In genomic region chr2:71852161-71852560, GRCm38 (mm10) we compare ENCODE assay signal across 8 mouse cellular contexts. TPM values are rescaled to one million over a fixed set of nuclear protein-coding genes. Genes with fewer than 3 reads are reported as not detected.
DNase-seq lines count a peak whose midpoint lies in the region; ATAC-seq and TF ChIP-seq lines count a peak whose summit lies in the region.
"Not testable (repeated sequence)": the region's sequence is repeated elsewhere in the genome, so short reads cannot be mapped to it uniquely, and the experiment has no call there.

No protein-coding gene starts in this region.

- WGBS in intestine, embryonic 15.5 days: 7% methylated on average over 7 of the region's 8 CpGs

- peak; percentile 71 for ATAC-seq in intestine, embryonic 15.5 days
- peak; percentile 60; the same call in 1 of the 2 replicates for ATAC-seq in megakaryocyte progenitor cell, adult 5-6 weeks (replicated peaks; ENCODE audit: poor library complexity)

- not testable (repeated sequence) for H3K4me3 ChIP-seq in intestine, embryonic 15.5 days (replicated peaks); left cerebral cortex, adult 2 months

- not testable (repeated sequence) for H3K4me1 ChIP-seq in intestine, embryonic 15.5 days (replicated peaks)

- not testable (repeated sequence) for H3K27me3 ChIP-seq in intestine, embryonic 15.5 days (replicated peaks)

- not testable (repeated sequence) for H3K9me3 ChIP-seq in intestine, embryonic 15.5 days

- peak; percentile 23 for DNase-seq in MEL-GATA-1-ER (ENCODE audit: extremely low read depth, low read depth)
- DNase-seq in cerebellum, postnatal 14 days: peak; percentile 72 to 77
- DNase-seq in gastrocnemius, adult 8-10 months (ENCODE audit: low spot score in 2 of 2): peak; percentile 24 to 43
- peak; percentile 30 to 62 for DNase-seq in left cerebral cortex, adult 2 months (ENCODE audit: extremely low spot score in 1 of 2, low spot score in 2 of 2)
- DNase-seq in right cerebral cortex, postnatal 25 days: peak; percentile 42
- peak; percentile 70 for DNase-seq in thymus, postnatal 4 days

- not testable (repeated sequence) for H3K36me3 ChIP-seq in intestine, embryonic 15.5 days

- H3K4me2 ChIP-seq in intestine, embryonic 15.5 days (replicated peaks): not testable (repeated sequence)

- not testable (repeated sequence) for H3K27ac ChIP-seq in intestine, embryonic 15.5 days; left cerebral cortex, adult 2 months

- peak; percentile 48 for TF ChIP-seq CTCF in left cerebral cortex, adult 2 months (IDR thresholded peaks at IDR 0.05)

- intact Hi-C loops in left cerebral cortex, adult 2 months (cut with DNase I): loop anchor here (5.0 kb wide), 1 partner anchor 105 kb away; no protein-coding TSS in a partner anchor

- H3K9ac ChIP-seq in intestine, embryonic 15.5 days: not testable (repeated sequence)

RNA-seq across cellular contexts. Expression of gene Pdk1, which starts 20.9 kb away (rescaled TPM):
- 10 to 100 TPM; 60.8 to 70.6 (median 68.1) TPM for total RNA-seq in gastrocnemius, adult 8-10 months (2022)
- polyA plus RNA-seq in intestine, embryonic 15.5 days (2015; fragmentation: Nextera tagmentation; extraction: Ambion mirVana): 66.8 and 78.3 TPM in 2 replicates
- total RNA-seq in left cerebral cortex, adult 2 months (2021): 10 to 100 TPM; 42.4 to 51.1 TPM
- total RNA-seq in megakaryocyte progenitor cell, adult 5-6 weeks (2015): 25.9 and 26.5 TPM in 2 replicates
- 54.9 and 79.0 TPM in 2 replicates for total RNA-seq in megakaryocyte progenitor cell, adult 5-6 weeks (2017)

Comparison
In these comparisons a context has a peak if more than half of its experiments do, and no peak if none do; other contexts are left out.
1. DNase-seq: peak in every context shown above with its lines; median percentile 74 in cerebellum, postnatal 14 days; 70 in thymus, postnatal 4 days; 46 in left cerebral cortex, adult 2 months; 42 in right cerebral cortex, postnatal 25 days; 34 in gastrocnemius, adult 8-10 months; 23 in MEL-GATA-1-ER.